Mouse (Mus musculus): ENCODE data around the gene Psmd14. TPM values are rescaled to one million over a fixed set of nuclear protein-coding genes. Genes with fewer than 3 reads are reported as not detected.

The Psmd14 gene
- polyA plus RNA-seq, 1 experiment from 2014 or later: 294 TPM

DNA sequence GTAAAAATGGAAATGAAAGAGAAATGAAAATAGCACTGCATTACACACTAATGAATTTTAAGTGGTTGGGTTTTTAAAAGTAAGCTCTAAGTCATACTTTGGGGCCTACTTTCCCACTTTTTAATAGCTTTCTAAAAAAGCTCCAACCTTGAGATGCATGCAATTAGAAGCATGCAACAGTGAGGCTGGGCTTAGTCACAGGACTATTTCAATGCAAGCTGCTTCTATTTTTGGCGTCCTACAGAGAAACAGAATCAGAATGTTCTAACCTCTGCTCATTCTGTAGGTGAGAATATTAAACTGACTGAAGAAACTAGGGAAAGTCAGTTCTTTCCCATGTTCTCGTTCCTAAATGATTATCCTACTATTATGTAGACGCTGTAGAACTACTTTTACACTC is 22.4 kb upstream of the Psmd14 start:
- H3K9me3 ChIP-seq (ENCODE audit: control insufficient read depth, low read length): no peaks in the 10 kb centered on the region
- 91% methylated on average over 3 of the region's 3 CpGs for WGBS
- H3K4me3 ChIP-seq (ENCODE audit: low read depth, low read length): no peak overlapping the region
- no peaks in the 10 kb centered on the region for H3K36me3 ChIP-seq (ENCODE audit: control insufficient read depth, insufficient read depth, low read length)
- no peaks in the 10 kb centered on the region for H3K27me3 ChIP-seq (ENCODE audit: control insufficient read depth, insufficient read depth, low read length)
- H3K4me1 ChIP-seq (replicated peaks; ENCODE audit: control insufficient read depth, insufficient read depth, low read length): no peaks in the 10 kb centered on the region
- no peak overlapping the region for H3K4me2 ChIP-seq (ENCODE audit: low read depth, low read length, severe bottlenecking)
- ATAC-seq (replicated peaks; ENCODE audit: low FRiP score) (no peak), DNase-seq (ENCODE audit: low spot score) (no peak)
- no peak overlapping the region for H3K9ac ChIP-seq (ENCODE audit: low read length)
- H3K27ac ChIP-seq (ENCODE audit: low read depth, low read length): no peak overlapping the region

GRCm38 (mm10) chr2:61709570-61709969 is 1.9 kb upstream of the Psmd14 start:
- WGBS: 95% methylated on average over 3 of the region's 3 CpGs
- Histone ChIP-seq H3K4me3 (ENCODE audit: low read depth, low read length) (no peak overlapping the region), H3K4me1 (replicated peaks; ENCODE audit: control insufficient read depth, insufficient read depth, low read length) (0 out of 2 replicates have a peak, but pooled peaks cover 2% of the 10 kb centered on the region), H3K27ac (ENCODE audit: low read depth, low read length) (no peak overlapping the region), H3K27me3 (ENCODE audit: control insufficient read depth, insufficient read depth, low read length) (no peaks in the 10 kb centered on the region), H3K9ac (ENCODE audit: low read length) (no peak overlapping the region), H3K4me2 (ENCODE audit: low read depth, low read length, severe bottlenecking) (no peak overlapping the region), H3K36me3 (ENCODE audit: control insufficient read depth, insufficient read depth, low read length) (no peaks in the 10 kb centered on the region), H3K9me3 (ENCODE audit: control insufficient read depth, low read length) (no peaks in the 10 kb centered on the region)
- DNase-seq (ENCODE audit: low spot score) (no peak), ATAC-seq (replicated peaks; ENCODE audit: low FRiP score) (no peak)

DNA sequence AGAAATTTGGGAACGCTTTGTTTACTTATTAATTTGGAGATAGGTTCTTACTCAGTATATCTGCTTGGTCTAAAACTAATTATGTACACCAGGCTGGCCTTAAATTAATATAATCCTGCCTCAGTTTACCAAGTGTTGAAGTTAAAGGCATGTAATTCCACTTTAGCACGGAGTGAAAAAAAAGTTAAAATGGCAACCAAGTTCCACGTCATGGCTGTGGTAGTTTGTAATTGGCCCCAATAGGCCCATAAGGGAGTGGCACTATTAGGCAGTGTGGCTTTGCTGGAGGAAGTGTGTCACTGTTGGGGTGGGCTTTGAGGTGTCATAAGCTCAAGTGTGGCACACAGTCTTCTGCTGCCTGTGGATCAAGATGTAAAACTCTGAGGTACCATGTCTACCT is 1.0 kb downstream of the Psmd14 start:
- Histone ChIP-seq H3K27me3 (ENCODE audit: control insufficient read depth, insufficient read depth, low read length) (no peaks in the 10 kb centered on the region), H3K27ac (ENCODE audit: low read depth, low read length) (no peak overlapping the region), H3K4me3 (ENCODE audit: low read depth, low read length) (peak overlapping the region; percentile 72), H3K9ac (ENCODE audit: low read length) (peak overlapping the region; percentile 82), H3K4me2 (ENCODE audit: low read depth, low read length, severe bottlenecking) (peak overlapping the region; percentile 63), H3K36me3 (ENCODE audit: control insufficient read depth, insufficient read depth, low read length) (no peaks in the 10 kb centered on the region), H3K9me3 (ENCODE audit: control insufficient read depth, low read length) (no peaks in the 10 kb centered on the region), H3K4me1 (replicated peaks; ENCODE audit: control insufficient read depth, insufficient read depth, low read length) (0 out of 2 replicates have a peak, but pooled peaks cover 2% of the 10 kb centered on the region)
- WGBS: 56% methylated on average over 3 of the region's 3 CpGs
- ATAC-seq (replicated peaks; ENCODE audit: low FRiP score) (no peak), DNase-seq (ENCODE audit: low spot score) (no peak)

DNA sequence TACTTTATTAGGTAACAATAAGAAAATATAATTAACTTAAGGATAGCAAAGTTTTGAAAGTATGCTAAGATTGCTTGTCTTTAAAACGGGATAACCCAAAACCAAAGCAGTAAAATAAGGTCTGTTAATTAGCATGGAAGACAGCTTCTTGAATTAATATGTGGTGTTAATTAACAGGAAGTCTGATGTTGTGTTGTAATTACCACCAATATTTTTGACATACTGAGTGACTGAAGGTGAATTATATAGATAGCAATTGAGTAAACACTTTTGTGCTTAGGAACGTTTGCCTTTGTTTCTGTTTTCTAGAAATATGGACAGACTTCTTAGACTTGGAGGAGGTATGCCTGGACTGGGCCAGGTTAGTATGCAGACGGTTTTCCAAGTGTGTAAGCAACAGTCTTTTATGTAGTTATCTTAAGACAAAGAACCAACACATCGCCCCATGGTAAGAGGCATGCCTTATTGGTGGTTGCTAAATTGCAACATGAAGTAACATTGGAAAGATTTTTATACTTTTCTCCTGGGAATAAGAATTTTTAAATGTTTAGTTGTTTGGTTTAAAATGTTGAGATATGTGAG is 11.0 kb downstream of the Psmd14 start:
- H3K9me3 ChIP-seq (ENCODE audit: control insufficient read depth, low read length): no peaks in the 10 kb centered on the region
- H3K4me3 ChIP-seq (ENCODE audit: low read depth, low read length): no peak overlapping the region
- H3K36me3 ChIP-seq (ENCODE audit: control insufficient read depth, insufficient read depth, low read length): no peaks in the 10 kb centered on the region
- H3K4me2 ChIP-seq (ENCODE audit: low read depth, low read length, severe bottlenecking): no peak overlapping the region
- H3K9ac ChIP-seq (ENCODE audit: low read length): no peak overlapping the region
- ATAC-seq (replicated peaks; ENCODE audit: low FRiP score): no peak
- no peak overlapping the region for H3K27ac ChIP-seq (ENCODE audit: low read depth, low read length)
- no peaks in the 10 kb centered on the region for H3K4me1 ChIP-seq (replicated peaks; ENCODE audit: control insufficient read depth, insufficient read depth, low read length)
- WGBS: 75% methylated on average over 4 of the region's 4 CpGs
- DNase-seq (ENCODE audit: low spot score): no peak
- H3K27me3 ChIP-seq (ENCODE audit: control insufficient read depth, insufficient read depth, low read length): no peaks in the 10 kb centered on the region

GRCm38 (mm10) chr2:61732802-61733486 is 21.4 kb downstream of the Psmd14 start:
- Histone ChIP-seq H3K27me3 (ENCODE audit: control insufficient read depth, insufficient read depth, low read length) (no peaks in the 10 kb centered on the region), H3K4me1 (replicated peaks; ENCODE audit: control insufficient read depth, insufficient read depth, low read length) (no peaks in the 10 kb centered on the region), H3K36me3 (ENCODE audit: control insufficient read depth, insufficient read depth, low read length) (no peaks in the 10 kb centered on the region; the same call in 1 of the 2 replicates), H3K4me2 (ENCODE audit: low read depth, low read length, severe bottlenecking) (no peak overlapping the region), H3K27ac (ENCODE audit: low read depth, low read length) (no peak overlapping the region), H3K9ac (ENCODE audit: low read length) (no peak overlapping the region), H3K9me3 (ENCODE audit: control insufficient read depth, low read length) (no peaks in the 10 kb centered on the region), H3K4me3 (ENCODE audit: low read depth, low read length) (no peak overlapping the region)
- DNase-seq (ENCODE audit: low spot score): no peak
- 80% methylated on average over 11 of the region's 11 CpGs for WGBS
- ATAC-seq (replicated peaks; ENCODE audit: low FRiP score): no peak

DNA sequence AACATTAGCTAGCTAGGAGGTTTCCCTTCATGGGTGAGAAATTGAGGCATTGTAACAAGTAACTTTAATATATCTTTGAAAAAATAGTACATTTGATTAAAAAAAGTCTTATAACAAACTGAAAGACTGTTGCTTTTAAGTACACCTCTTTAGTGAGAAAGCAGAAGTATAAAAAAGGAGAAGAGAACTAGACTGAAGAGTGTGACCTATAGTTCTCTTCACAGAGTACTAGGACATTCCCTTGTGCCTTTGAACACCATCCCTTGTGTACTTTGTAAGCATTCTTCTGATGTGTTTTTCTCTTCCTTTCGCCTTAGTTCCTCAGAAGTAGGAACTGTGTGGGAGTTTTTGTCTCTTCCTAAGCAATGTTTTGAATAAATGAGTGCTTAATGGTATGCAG is 22.7 kb downstream of the Psmd14 start:
- H3K4me2 ChIP-seq (ENCODE audit: low read depth, low read length, severe bottlenecking): no peak overlapping the region
- H3K9me3 ChIP-seq (ENCODE audit: control insufficient read depth, low read length): no peaks in the 10 kb centered on the region
- H3K4me3 ChIP-seq (ENCODE audit: low read depth, low read length): no peak overlapping the region
- no peaks in the 10 kb centered on the region for H3K27me3 ChIP-seq (ENCODE audit: control insufficient read depth, insufficient read depth, low read length)
- no peaks in the 10 kb centered on the region for H3K4me1 ChIP-seq (replicated peaks; ENCODE audit: control insufficient read depth, insufficient read depth, low read length)
- no peaks in the 10 kb centered on the region; the same call in 1 of the 2 replicates for H3K36me3 ChIP-seq (ENCODE audit: control insufficient read depth, insufficient read depth, low read length)
- ATAC-seq (replicated peaks; ENCODE audit: low FRiP score) (no peak), DNase-seq (ENCODE audit: low spot score) (no peak)
- no peak overlapping the region for H3K9ac ChIP-seq (ENCODE audit: low read length)
- 92% methylated on average over 1 of the region's 1 CpGs for WGBS
- no peak overlapping the region for H3K27ac ChIP-seq (ENCODE audit: low read depth, low read length)

- Histone ChIP-seq H3K9me3 (ENCODE audit: control insufficient read depth, low read length) (no peaks in the 10 kb centered on the region), H3K27ac (ENCODE audit: low read depth, low read length) (no peak overlapping the region), H3K27me3 (ENCODE audit: control insufficient read depth, insufficient read depth, low read length) (no peaks in the 10 kb centered on the region), H3K4me3 (ENCODE audit: low read depth, low read length) (no peak overlapping the region), H3K4me2 (ENCODE audit: low read depth, low read length, severe bottlenecking) (no peak overlapping the region), H3K4me1 (replicated peaks; ENCODE audit: control insufficient read depth, insufficient read depth, low read length) (no peaks in the 10 kb centered on the region), H3K36me3 (ENCODE audit: control insufficient read depth, insufficient read depth, low read length) (no peaks in the 10 kb centered on the region), H3K9ac (ENCODE audit: low read length) (no peak overlapping the region)
- ATAC-seq (replicated peaks; ENCODE audit: low FRiP score) (no peak), DNase-seq (ENCODE audit: low spot score) (no peak)
- WGBS: 63% methylated on average over 1 of the region's 1 CpGs
These were observed 34.6 kb downstream of the Psmd14 start for GRCm38 (mm10) chr2:61746051-61746450.

- H3K4me1 ChIP-seq (replicated peaks; ENCODE audit: control insufficient read depth, insufficient read depth, low read length): no peaks in the 10 kb centered on the region
- no peaks in the 10 kb centered on the region for H3K9me3 ChIP-seq (ENCODE audit: control insufficient read depth, low read length)
- WGBS: 81% methylated on average over 2 of the region's 2 CpGs
- no peak overlapping the region for H3K4me3 ChIP-seq (ENCODE audit: low read depth, low read length)
- no peaks in the 10 kb centered on the region for H3K36me3 ChIP-seq (ENCODE audit: control insufficient read depth, insufficient read depth, low read length)
- no peak overlapping the region for H3K27ac ChIP-seq (ENCODE audit: low read depth, low read length)
- ATAC-seq (replicated peaks; ENCODE audit: low FRiP score) (no peak), DNase-seq (ENCODE audit: low spot score) (no peak)
- H3K27me3 ChIP-seq (ENCODE audit: control insufficient read depth, insufficient read depth, low read length): no peaks in the 10 kb centered on the region
- no peak overlapping the region for H3K9ac ChIP-seq (ENCODE audit: low read length)
- no peak overlapping the region for H3K4me2 ChIP-seq (ENCODE audit: low read depth, low read length, severe bottlenecking)
These were observed 35.1 kb downstream of the Psmd14 start for GRCm38 (mm10) chr2:61746580-61746979.

DNA sequence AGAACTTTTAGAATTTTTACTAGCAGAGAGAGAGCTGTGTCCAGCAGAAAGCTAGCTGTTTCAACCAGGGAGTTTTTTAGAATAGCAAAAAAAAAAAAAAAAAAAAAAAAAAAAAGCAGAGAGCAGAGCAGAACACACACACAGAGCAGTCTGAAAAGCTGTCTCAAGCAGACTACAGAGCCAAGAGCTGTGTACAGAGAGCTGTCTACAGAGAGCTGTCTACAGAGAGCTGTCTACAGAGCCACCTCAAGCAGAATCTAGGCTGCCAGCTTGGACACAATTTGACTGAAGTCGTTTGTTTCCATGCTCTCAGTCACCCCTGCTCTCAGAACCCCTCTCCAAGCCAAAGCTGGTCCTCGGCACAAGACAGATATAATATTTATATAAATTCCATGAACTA is 35.9 kb downstream of the Psmd14 start:
- H3K4me1 ChIP-seq (replicated peaks; ENCODE audit: control insufficient read depth, insufficient read depth, low read length): no peaks in the 10 kb centered on the region
- no peak overlapping the region for H3K4me3 ChIP-seq (ENCODE audit: low read depth, low read length)
- 83% methylated on average over 2 of the region's 2 CpGs for WGBS
- ATAC-seq (replicated peaks; ENCODE audit: low FRiP score) (no peak), DNase-seq (ENCODE audit: low spot score) (no peak)
- no peaks in the 10 kb centered on the region for H3K27me3 ChIP-seq (ENCODE audit: control insufficient read depth, insufficient read depth, low read length)
- no peaks in the 10 kb centered on the region for H3K9me3 ChIP-seq (ENCODE audit: control insufficient read depth, low read length)
- H3K36me3 ChIP-seq (ENCODE audit: control insufficient read depth, insufficient read depth, low read length): no peaks in the 10 kb centered on the region
- no peak overlapping the region for H3K27ac ChIP-seq (ENCODE audit: low read depth, low read length)
- no peak overlapping the region for H3K4me2 ChIP-seq (ENCODE audit: low read depth, low read length, severe bottlenecking)
- H3K9ac ChIP-seq (ENCODE audit: low read length): no peak overlapping the region
